Mouse (Mus musculus) small intestine, adult 2 months (tissue): ENCODE data around the gene Cpsf6.

Experiments used
- CTCF ChIP-seq: fragments of 200-500 bp; IDR thresholded peaks from 2 replicates; pipeline ENCODE4 v1.5.1; 2012; ENCODE audit warnings: low read depth, mild to moderate bottlenecking, control low read depth, inconsistent platforms, low read length, moderate library complexity, mixed read lengths; ENCODE audit not compliant: insufficient replicate concordance, insufficient read length; ENCODE audit errors: extremely low read depth
- POLR2A ChIP-seq: fragments of 200-500 bp; IDR thresholded peaks from 2 replicates; pipeline ENCODE4 v1.6.1; 2012; ENCODE audit warnings: low read depth, mild to moderate bottlenecking, control low read depth, inconsistent platforms, low read length, moderate library complexity

- no peak for TF ChIP-seq CTCF
- TF ChIP-seq POLR2A = no peak
Measured at GRCm38 (mm10) chr10:117304371-117304770, 75.4 kb downstream of the Cpsf6 start.
